Mouse (Mus musculus): ENCODE data around the gene Slc35g1.

GRCm38 (mm10) chr19:38357956-38358623 lies 37.7 kb upstream of the Slc35g1 start:
- TF ChIP-seq EP300 (IDR thresholded peaks at IDR 0.05; ENCODE audit: low read depth) (no peak), CTCF (IDR thresholded peaks at IDR 0.05; ENCODE audit: low read depth) (no peak)

Measured in liver, embryonic 14.5 days (tissue).